Mouse (Mus musculus) midbrain, embryonic 13.5 days (tissue): ENCODE measurements around the gene Nudt16l1. TPM values are rescaled to one million over a fixed set of nuclear protein-coding genes. Genes with fewer than 3 reads are reported as not detected.
A peak's percentile ranks its signal among the peaks of the same experiment; 100 is the strongest.

ENCODE experiments used
- ATAC-seq: fragments of 200-750 bp; cut with Nextera tagmentation; 2 replicates; pipeline ENCODE4 v1.8.0; 2017; ENCODE audit warnings: mild to moderate bottlenecking, moderate TSS enrichment, moderate library complexity
- H3K27ac ChIP-seq: fragments of 300-500 bp; sonication (generic); 2 replicates; pipeline ENCODE4 v1.5.1; 2015; ENCODE audit warnings: inconsistent platforms, mild to moderate bottlenecking, moderate library complexity
- H3K27me3 ChIP-seq: fragments of 300-500 bp; sonication (generic); 2 replicates; pipeline ENCODE4 v1.6.1; 2015; ENCODE audit warnings: mild to moderate bottlenecking, inconsistent platforms
- H3K36me3 ChIP-seq: fragments of 300-500 bp; sonication (generic); 2 replicates; pipeline ENCODE4 v1.6.1; 2015; ENCODE audit warnings: mild to moderate bottlenecking, inconsistent platforms
- H3K4me1 ChIP-seq: fragments of 300-500 bp; sonication (generic); replicated peaks from 2 replicates; pipeline ENCODE4 v1.6.1; 2015; ENCODE audit warnings: inconsistent platforms
- H3K4me2 ChIP-seq: fragments of 300-500 bp; sonication (generic); replicated peaks from 2 replicates; pipeline ENCODE4 v1.6.1; 2015; ENCODE audit warnings: moderate library complexity, mild to moderate bottlenecking, inconsistent platforms
- H3K4me3 ChIP-seq: fragments of 300-500 bp; sonication (generic); replicated peaks from 2 replicates; pipeline ENCODE4 v1.5.1; 2015; ENCODE audit warnings: mild to moderate bottlenecking, inconsistent platforms
- H3K9ac ChIP-seq: fragments of 300-500 bp; sonication (generic); replicated peaks from 2 replicates; pipeline ENCODE4 v1.6.1; 2015; ENCODE audit warnings: mild to moderate bottlenecking, inconsistent platforms
- H3K9me3 ChIP-seq: fragments of 300-500 bp; sonication (generic); 2 replicates; pipeline ENCODE4 v1.6.1; 2016; ENCODE audit warnings: mild to moderate bottlenecking, inconsistent platforms
- WGBS: fragments of 180-500 bp; shearing (Covaris S2); methylation state at CpG from one replicate; pipeline ENCODE4 v1.1.7; 2015; 5-methylcytosine and 5-hydroxymethylcytosine counted together
- polyA plus RNA-seq: library from polyadenylated mRNA; unstranded; fragments of >200 nt; fragmentation: Nextera tagmentation; extraction: Ambion mirVana; gene quantifications from 2 replicates; pipeline ENCODE4 v1.2.1, GENCODE M21; 2015

Nudt16l1 gene
- polyA plus RNA-seq, 1 experiment from 2014 or later: 131 TPM

- peak; percentile 18 for ATAC-seq
- Histone ChIP-seq H3K4me3 (peak overlapping the region; percentile 94), H3K9ac (peak overlapping the region; percentile 92), H3K27me3 (no peaks in the 10 kb centered on the region), H3K36me3 (peaks cover 15% of the 10 kb centered on the region), H3K4me2 (peak overlapping the region; percentile 81), H3K9me3 (no peaks in the 10 kb centered on the region), H3K27ac (peak overlapping the region; percentile 89), H3K4me1 (peaks cover 29% of the 10 kb centered on the region)
- 22% methylated on average over 13 of the region's 13 CpGs for WGBS
These were observed 26.3 kb downstream of the Nudt16l1 start for GRCm38 (mm10) chr16:4964731-4965391.

- Histone ChIP-seq H3K36me3 (peaks cover 10% of the 10 kb centered on the region), H3K27me3 (no peaks in the 10 kb centered on the region), H3K9ac (no peak overlapping the region), H3K4me2 (peak overlapping the region; percentile 81; the same call in 1 of the 2 replicates), H3K4me1 (peaks cover 29% of the 10 kb centered on the region), H3K27ac (no peak overlapping the region), H3K4me3 (peak overlapping the region; percentile 94; the same call in 1 of the 2 replicates), H3K9me3 (no peaks in the 10 kb centered on the region)
- 87% methylated on average over 8 of the region's 8 CpGs for WGBS
- ATAC-seq: no peak
These were observed 27.0 kb downstream of the Nudt16l1 start for GRCm38 (mm10) chr16:4965392-4966129.

DNA sequence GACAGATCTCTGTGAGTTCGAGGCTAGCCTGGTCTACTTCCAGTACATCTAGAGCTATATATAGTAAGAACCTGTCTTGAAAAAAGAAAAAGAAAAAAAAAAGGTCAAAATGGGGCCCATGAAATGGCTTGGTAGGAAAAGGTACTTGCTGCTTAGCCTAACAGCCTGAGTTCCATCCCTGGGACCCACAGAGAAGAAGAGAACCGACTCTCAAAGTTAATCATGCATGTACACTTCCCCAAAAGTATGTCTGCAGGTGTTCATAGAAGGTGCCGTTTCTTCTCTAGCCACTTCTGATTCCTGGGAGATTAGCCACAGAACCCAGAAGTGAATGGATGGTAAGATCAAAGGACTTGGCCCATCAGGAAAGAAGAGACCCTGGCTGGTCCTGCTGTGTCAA is 29.9 kb downstream of the Nudt16l1 start:
- Histone ChIP-seq H3K4me2 (no peak overlapping the region), H3K27ac (no peak overlapping the region), H3K36me3 (peaks cover 19% of the 10 kb centered on the region), H3K4me3 (no peak overlapping the region), H3K4me1 (peaks cover 12% of the 10 kb centered on the region), H3K9me3 (no peaks in the 10 kb centered on the region), H3K9ac (no peak overlapping the region), H3K27me3 (no peaks in the 10 kb centered on the region)
- WGBS: 77% methylated on average over 3 of the region's 3 CpGs
- no peak for ATAC-seq

DNA sequence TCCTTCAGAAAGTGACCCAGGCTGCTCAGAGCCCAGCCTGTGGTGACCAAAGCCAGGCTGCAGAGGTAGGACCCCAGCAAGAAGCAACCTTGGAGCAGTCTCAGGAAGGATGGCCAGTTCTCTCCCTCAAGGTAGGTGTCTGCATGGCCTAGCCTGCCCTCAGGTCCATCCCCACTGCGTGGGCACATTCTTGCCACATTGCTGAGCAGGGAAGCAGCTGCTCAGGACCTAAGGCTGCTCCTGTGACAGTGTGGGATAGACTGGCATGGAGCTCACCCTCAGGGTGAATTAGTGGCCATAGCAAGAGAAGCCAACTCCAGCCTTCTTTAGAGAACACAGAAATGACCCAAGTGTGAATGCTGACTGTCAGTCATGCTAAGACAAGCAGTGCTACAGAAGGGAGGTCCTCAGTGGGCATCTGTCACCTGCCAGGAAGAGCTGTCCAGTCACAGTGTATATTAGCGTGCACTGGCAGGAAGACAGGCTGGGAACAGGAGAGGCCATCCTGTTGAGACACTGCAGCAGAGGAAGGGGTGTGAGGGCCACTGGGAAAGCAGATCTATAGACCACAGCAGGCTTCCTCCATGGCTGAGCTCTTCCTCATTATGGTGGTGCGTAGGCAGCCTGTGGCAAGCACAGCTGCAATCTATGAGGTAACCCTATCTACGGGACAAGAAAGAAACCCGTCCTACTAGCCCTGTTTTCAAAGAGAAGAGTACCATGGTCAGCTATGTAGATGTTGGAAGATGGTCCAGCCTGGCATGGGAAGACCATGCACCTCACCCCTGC is 30.7 kb downstream of the Nudt16l1 start:
- no peaks in the 10 kb centered on the region for H3K27me3 ChIP-seq
- ATAC-seq: no peak
- no peak overlapping the region for H3K9ac ChIP-seq
- no peak overlapping the region for H3K27ac ChIP-seq
- no peak overlapping the region for H3K4me2 ChIP-seq
- no peak overlapping the region for H3K4me3 ChIP-seq
- 84% methylated on average over 5 of the region's 5 CpGs for WGBS
- peaks cover 10% of the 10 kb centered on the region for H3K4me1 ChIP-seq
- peaks cover 19% of the 10 kb centered on the region for H3K36me3 ChIP-seq
- H3K9me3 ChIP-seq: no peaks in the 10 kb centered on the region

- H3K9ac ChIP-seq: no peak overlapping the region
- peaks cover 19% of the 10 kb centered on the region for H3K36me3 ChIP-seq
- no peak for ATAC-seq
- no peaks in the 10 kb centered on the region for H3K9me3 ChIP-seq
- H3K4me3 ChIP-seq: no peak overlapping the region
- no peaks in the 10 kb centered on the region for H3K27me3 ChIP-seq
- no peak overlapping the region for H3K4me2 ChIP-seq
- no peak overlapping the region for H3K27ac ChIP-seq
- no peaks in the 10 kb centered on the region for H3K4me1 ChIP-seq
- 90% methylated on average over 4 of the region's 4 CpGs for whole genome bisulfite sequencing
These were observed 33.1 kb downstream of the Nudt16l1 start for GRCm38 (mm10) chr16:4971626-4972025.

DNA sequence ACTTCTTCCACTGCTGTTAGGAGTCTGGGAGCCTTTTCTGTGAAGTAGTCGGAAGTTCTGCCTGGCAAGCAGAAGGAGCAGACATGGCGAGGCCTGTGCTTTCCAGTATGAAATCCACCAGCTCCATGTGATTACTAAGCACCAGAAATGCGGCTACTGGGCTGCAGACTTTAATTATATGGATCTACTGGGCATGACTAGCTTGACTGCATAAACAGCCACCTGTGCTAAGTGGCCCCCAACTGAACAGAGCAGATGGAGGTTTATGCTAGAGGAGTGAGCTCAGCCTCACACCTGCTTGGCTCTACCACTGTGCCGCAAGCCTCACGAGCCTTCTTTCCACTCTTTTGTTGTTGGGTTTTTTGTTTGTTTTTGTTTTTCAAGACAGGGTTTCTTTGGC is 36.0 kb downstream of the Nudt16l1 start:
- peaks cover 12% of the 10 kb centered on the region for H3K36me3 ChIP-seq
- no peaks in the 10 kb centered on the region for H3K4me1 ChIP-seq
- H3K27ac ChIP-seq: no peak overlapping the region
- no peak overlapping the region for H3K4me2 ChIP-seq
- no peak overlapping the region for H3K9ac ChIP-seq
- H3K27me3 ChIP-seq: no peaks in the 10 kb centered on the region
- H3K4me3 ChIP-seq: no peak overlapping the region
- WGBS: 77% methylated on average over 5 of the region's 5 CpGs
- H3K9me3 ChIP-seq: no peaks in the 10 kb centered on the region
- ATAC-seq: no peak

DNA sequence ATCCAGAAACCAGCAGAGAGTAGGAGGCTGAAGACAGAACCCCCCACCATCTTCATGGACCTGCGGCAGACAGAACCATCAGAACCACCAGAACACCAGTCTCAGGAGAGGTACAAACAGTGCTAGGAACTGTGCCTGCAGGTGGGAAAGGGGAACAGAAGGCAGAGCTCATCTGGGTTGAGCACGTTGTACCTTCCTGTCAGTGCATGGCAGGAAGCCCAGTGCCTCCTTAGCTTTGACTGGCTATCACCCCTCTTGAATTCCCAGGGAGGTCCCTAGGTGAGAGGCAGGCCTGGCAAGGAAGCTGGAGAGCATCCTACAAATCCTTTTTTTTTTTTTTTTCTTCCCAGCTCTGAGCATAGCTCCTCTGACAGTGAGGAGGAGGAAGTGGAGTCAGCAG is 37.6 kb downstream of the Nudt16l1 start:
- no peak for ATAC-seq
- Histone ChIP-seq H3K36me3 (0 out of 2 replicates have a peak, but pooled peaks cover 9% of the 10 kb centered on the region), H3K4me3 (no peak overlapping the region), H3K4me1 (no peaks in the 10 kb centered on the region), H3K9me3 (no peaks in the 10 kb centered on the region), H3K27ac (no peak overlapping the region), H3K4me2 (no peak overlapping the region), H3K9ac (no peak overlapping the region), H3K27me3 (no peaks in the 10 kb centered on the region)
- WGBS: 72% methylated on average over 2 of the region's 2 CpGs

DNA sequence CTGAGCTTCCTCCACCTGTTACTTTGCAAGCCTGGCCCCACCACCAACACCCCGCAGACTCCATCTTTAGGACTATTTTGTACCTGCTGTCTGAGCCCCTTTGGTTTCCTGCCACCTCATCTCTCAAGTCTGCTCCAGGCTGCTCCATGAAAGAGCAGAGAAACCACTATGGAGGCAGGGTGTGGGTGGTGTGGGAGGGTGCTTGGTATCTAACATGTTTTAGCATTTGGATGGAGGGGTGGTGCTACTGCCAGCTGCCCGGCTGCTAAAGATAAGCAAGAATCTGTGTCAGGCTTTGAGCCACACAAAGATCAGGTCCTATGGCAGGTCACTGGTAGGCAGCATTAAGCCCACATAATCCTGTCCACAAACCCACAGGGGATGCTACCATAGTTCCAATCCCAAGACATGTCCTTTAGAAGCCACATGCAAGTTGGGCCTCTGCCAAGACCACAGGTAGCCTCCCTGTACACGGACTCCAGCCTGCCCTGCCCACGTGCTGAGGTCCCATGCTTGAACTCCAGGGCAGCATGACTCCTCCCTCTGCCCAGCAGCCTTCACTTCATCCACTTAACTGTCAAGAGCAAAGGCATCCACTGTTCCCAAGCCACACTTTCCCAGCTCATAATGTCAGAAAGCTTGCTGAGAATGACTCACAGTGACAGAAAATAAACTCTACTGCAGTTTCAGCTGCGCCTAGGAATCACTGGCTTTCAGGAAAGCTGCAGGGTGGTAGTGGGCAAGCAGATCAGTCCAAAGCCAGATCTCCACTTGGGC is 39.9 kb downstream of the Nudt16l1 start:
- H3K27me3 ChIP-seq: no peaks in the 10 kb centered on the region
- H3K27ac ChIP-seq: no peak overlapping the region
- 65% methylated on average over 5 of the region's 5 CpGs for WGBS
- no peaks in the 10 kb centered on the region for H3K36me3 ChIP-seq
- H3K4me1 ChIP-seq: no peaks in the 10 kb centered on the region
- H3K4me3 ChIP-seq: no peak overlapping the region
- H3K9ac ChIP-seq: no peak overlapping the region
- no peaks in the 10 kb centered on the region for H3K9me3 ChIP-seq
- no peak for ATAC-seq
- H3K4me2 ChIP-seq: no peak overlapping the region

DNA sequence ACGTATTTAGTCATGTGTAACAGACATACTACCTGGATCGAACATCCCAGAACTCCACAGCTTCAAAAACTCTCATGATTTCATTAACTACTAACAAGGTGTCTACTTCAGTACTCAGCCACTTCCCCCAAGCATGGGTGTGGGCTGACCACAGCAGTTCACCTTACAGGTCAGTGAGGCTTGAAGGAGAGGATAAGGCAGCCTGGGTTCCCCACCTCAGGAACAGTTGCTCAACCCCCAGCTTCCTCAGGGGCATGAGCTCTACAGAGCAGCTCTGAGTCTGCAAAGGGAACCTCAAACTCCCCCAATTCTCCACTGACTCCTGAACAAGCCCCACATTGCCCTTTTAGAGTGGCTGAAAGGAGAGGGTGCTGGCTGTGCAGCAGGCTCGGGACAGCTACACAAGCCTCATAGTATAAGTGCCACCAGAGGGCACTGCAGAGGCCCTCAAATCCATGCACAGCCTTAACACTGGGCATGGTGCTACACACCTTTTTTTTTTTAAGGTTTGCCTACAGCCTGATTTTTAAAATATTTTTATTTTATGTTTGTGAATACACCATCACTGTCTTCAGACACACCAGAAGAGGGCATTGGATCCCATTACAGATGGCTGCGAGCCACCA is 41.3 kb downstream of the Nudt16l1 start:
- WGBS: 77% methylated on average over 4 of the region's 4 CpGs
- Histone ChIP-seq H3K27me3 (no peaks in the 10 kb centered on the region), H3K4me1 (no peaks in the 10 kb centered on the region), H3K27ac (no peak overlapping the region), H3K4me3 (no peak overlapping the region), H3K9me3 (no peaks in the 10 kb centered on the region), H3K4me2 (no peak overlapping the region), H3K9ac (no peak overlapping the region), H3K36me3 (no peaks in the 10 kb centered on the region)
- ATAC-seq: no peak

DNA sequence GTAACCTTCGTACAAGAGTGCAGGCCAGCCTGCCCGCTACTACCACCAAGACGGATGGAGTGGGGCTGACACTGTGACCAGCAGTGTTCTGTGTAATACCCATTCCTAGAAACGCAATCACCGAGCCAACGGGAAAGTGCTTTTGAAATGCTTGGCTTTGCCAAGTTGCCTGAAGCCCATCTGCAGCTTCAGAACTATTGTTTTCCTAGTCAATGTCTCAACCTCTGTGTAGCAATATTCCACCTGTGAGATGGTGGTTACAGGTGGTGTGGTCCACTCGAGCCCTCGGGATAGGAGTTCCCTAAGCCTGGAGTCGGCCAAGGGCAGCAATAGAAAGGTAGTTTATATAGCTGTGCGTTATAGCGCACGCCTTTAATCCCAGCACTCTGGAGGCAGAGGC is 46.2 kb downstream of the Nudt16l1 start:
- H3K4me2 ChIP-seq: no peak overlapping the region
- H3K27me3 ChIP-seq: no peaks in the 10 kb centered on the region
- no peak overlapping the region for H3K9ac ChIP-seq
- no peaks in the 10 kb centered on the region for H3K9me3 ChIP-seq
- ATAC-seq: no peak
- WGBS: 94% methylated on average over 12 of the region's 12 CpGs
- H3K27ac ChIP-seq: no peak overlapping the region
- no peaks in the 10 kb centered on the region for H3K4me1 ChIP-seq
- H3K4me3 ChIP-seq: no peak overlapping the region
- H3K36me3 ChIP-seq: no peaks in the 10 kb centered on the region
